Mouse (Mus musculus): ENCODE measurements around the gene Dip2b.

The Dip2b gene

GRCm38 (mm10) chr15:100218018-100218417 is 179.6 kb downstream of the Dip2b start:
- DNase-seq (ENCODE audit: low read depth, low spot score) = no peak

GRCm38 (mm10) chr15:100219396-100219795 is 180.9 kb downstream of the Dip2b start:
- DNase-seq (ENCODE audit: low read depth, low spot score) = no peak

DNA sequence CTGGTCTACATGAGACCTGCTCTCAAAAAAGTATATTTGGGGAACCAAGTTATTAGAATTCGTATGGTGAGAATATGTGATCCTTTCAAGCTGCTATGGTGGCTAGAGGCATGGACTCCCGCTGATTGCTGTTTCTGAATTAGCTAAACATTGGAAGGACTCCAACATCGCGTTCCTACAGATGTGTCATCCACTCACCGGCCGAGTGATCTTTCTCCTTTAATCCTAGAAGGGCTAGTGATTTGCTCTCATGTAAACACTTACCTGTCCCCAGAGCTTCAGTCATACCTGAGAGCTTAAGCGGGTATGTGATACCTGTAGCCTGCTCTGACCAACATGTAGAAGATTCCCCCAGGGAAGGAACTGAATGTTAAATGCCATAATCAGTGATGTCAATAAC is 182.5 kb downstream of the Dip2b start:
- DNase-seq (ENCODE audit: low read depth, low spot score) = no peak

DNA sequence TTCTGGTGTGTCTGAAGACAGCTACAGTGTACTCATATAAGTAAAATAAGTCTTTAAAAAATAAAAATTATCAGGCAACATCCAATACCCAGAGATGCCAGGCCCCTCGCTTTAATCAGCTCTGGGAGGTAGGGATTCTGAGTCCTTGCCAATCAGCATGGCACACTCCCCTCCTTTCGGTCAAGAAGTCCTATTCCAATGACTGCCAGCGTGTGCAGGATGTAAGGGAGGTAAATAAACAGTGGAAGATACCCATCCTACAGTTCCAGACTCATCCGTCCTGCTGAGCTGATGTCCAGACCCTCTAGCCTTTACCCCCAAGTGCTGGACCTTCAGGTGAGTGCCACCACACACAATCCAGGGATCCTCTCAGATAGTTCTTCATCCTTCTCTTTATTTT is 186.9 kb downstream of the Dip2b start:
- no peak for DNase-seq (ENCODE audit: low read depth, low spot score)

- DNase-seq (ENCODE audit: low read depth, low spot score) = no peak
Measured at GRCm38 (mm10) chr15:100225891-100226290, 187.4 kb downstream of the Dip2b start.

GRCm38 (mm10) chr15:100227031-100227662 is 188.7 kb downstream of the Dip2b start:
- no peak for DNase-seq (ENCODE audit: low read depth, low spot score)

GRCm38 (mm10) chr15:100227663-100228534 is 189.4 kb downstream of the Dip2b start, which contains the start of gene Atf1:
Gene Atf1 (plus strand): TSS chr15:100227819.
- DNase-seq (ENCODE audit: low read depth, low spot score) = peak; percentile 83

DNA sequence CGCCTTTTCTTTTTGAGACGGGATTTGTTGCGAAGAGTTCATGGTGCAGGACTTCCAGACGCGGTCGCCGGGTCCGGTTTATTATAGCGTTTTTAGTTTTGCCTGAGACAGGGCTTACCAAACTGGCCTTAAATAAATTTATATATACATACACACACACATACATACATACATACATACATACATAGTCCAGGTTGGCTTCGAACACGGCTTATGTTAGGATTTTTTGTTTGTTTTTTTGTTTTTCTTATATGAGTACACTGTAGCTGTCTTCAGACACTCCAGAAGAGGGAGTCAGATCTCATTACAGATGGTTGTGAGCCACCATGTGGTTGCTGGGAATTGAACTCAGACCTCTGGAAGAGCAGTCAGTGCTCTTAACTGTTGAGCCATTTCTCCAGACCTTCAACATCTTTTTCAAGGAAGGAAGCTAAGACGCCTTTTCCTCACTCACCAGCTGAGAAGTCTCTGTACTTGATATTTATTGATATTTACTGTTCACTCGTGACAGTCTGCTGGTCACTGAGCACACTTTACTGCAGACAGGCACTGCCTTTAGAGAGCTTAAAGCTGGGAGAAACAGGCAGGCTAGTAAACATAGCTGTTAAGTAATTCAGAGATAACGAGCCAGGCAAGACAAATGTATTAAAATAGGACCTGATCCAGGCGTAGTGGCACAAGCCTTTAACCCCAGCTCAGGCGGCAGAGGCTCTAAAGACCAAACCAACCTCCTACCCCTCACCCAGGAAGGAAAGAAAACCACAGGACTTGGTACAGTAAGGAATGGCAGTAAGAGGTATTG is 190.3 kb downstream of the Dip2b start:
- DNase-seq (ENCODE audit: low read depth, low spot score) = no peak

GRCm38 (mm10) chr15:100230655-100231054 is 192.2 kb downstream of the Dip2b start:
- DNase-seq (ENCODE audit: low read depth, low spot score) = no peak

- DNase-seq (ENCODE audit: low read depth, low spot score) = no peak
Measured at GRCm38 (mm10) chr15:100231616-100232525, 193.4 kb downstream of the Dip2b start.

GRCm38 (mm10) chr15:100235208-100235965 is 196.9 kb downstream of the Dip2b start:
- no peak for DNase-seq (ENCODE audit: low read depth, low spot score)

GRCm38 (mm10) chr15:100236952-100237351 is 198.5 kb downstream of the Dip2b start:
- DNase-seq (ENCODE audit: low read depth, low spot score) = no peak

DNA sequence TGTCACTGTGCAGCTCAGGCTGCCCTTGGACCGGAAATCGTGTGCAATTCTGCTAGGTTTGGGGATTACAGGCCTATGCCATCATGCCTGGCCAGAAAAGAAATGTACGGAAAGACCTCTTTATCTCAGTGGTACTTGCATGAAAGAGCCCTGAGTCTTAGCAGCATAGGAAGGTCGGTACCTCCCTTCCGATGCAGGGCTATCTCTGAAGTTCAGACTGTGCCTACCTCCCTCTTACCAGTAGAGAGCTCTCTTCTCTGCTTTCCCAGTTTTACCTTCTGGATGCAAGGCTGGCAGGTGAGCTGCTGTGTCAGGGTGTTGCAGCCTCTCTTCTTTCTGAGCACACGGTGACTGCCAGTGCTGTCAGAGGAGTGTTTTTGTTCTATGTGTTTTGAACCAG is 203.3 kb downstream of the Dip2b start:
- DNase-seq (ENCODE audit: low read depth, low spot score) = no peak

- no peak for DNase-seq (ENCODE audit: low read depth, low spot score)
Measured at GRCm38 (mm10) chr15:100245951-100246350, 207.5 kb downstream of the Dip2b start.

DNA sequence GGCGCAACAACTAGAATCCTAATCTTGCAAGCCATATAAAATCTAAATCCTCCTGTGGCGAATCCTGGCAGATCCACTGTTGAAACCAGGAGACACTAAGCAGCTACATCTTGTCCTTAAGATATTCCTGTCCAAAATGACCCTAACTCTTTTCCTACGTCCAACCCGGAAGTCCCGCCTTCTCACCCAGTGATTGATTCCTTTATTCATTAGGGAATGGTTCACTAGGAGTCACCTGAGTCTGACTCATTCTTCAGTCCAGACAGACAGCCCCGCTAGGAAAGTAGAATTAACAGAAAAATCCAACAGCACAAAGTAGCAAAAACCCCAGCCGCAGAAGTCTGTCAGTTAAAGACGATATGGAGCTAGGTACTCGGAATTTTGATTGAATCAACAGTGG is 208.8 kb downstream of the Dip2b start:
- DNase-seq (ENCODE audit: low read depth, low spot score) = no peak

DNA sequence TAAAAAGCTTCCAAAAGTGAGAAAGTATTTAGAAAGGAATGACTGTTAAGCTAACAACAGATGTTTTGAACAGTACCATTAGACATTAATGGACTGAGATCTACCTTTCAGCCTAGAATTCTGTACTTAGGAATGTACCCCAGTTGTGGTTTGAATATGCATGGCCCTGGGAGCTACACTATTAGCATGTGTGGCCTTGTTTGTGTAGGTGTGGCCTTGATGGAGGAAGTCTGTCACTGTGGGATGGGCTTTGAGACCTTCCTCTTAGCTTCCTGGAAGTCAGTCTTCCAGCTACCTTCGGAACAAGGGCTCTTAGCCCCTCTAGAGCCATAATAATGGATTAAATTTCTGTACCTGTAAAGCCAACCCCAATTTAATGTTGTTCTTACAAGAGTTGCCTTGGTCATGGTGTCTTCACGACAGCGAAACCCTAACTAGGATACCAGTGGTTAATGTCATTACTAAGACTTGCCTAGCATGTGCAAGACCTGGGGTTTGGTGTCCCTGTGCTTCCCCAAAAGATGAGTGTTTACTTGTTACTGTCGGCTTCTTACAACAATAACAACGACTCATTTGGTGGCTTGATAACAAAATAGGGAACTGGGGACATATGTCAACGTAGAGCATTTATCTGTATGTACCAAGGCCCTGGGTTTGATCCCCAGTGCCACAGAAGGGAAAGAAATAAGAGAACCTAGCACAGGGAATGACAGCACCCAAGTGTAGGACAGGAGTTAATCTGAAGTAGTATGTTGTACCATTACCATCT is 210.4 kb downstream of the Dip2b start:
- DNase-seq (ENCODE audit: low read depth, low spot score) = no peak

DNA sequence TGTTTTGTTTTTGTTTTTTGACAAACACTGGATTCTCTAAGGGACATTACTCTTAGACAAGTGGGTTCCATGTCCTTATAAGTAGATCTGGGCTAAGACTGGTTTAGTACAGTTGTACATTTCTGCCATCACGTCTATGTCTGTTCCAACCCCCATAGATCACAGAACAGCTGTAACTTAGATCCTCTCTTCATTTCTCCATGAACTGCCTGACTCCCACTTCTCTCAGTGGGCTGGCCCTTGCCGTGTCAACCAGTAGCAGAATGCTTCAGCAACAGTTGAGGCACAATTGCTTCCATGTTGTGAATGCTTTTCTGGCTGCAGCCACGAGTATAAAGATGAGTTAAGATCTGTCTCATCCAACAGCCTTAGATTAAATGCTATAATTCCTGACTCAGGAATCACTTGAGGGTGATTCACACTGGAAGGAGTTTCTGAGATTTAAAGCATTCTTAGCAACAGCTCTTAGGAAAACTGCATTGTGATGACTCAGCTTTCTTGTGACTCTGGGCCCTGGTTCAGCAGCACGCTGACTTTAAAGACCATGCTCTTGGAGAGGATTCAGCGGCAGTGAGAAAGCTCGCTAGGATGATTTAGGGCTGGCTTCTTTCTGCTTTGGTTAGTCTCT is 212.8 kb downstream of the Dip2b start:
- DNase-seq (ENCODE audit: low read depth, low spot score) = no peak

DNA sequence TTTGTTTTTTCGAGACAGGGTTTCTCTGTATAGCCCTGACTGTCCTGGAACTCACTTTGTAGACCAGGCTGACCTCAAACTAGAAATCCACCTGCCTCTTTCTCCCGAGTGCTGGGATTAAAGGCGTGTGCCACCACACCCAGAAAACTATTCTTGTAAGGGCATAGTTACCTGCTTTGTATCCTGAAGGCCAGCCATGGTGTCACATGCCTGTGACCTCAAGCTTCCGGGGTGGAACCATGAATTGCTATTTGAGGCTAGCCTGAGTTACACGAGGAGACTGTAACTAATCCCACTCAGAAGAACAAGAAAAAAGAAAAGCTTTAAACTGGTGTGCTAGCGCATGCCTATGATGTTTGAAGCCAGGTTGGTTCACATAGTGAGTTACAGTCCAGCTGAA is 217.9 kb downstream of the Dip2b start:
- DNase-seq (ENCODE audit: low read depth, low spot score) = no peak

GRCm38 (mm10) chr15:100257305-100257704 is 218.8 kb downstream of the Dip2b start:
- no peak for DNase-seq (ENCODE audit: low read depth, low spot score)
